Mouse (Mus musculus) brain, embryonic 14.5 days (tissue): ENCODE results near the gene Oca2. TPM values are rescaled to one million over a fixed set of nuclear protein-coding genes. Genes with fewer than 3 reads are reported as not detected.

Experiments used
- DNase-seq: peaks from one replicate; pipeline ENCODE4 v3.0.0-alpha.2; 2011; ENCODE audit warnings: low read depth
- CTCF ChIP-seq: fragments of 200-500 bp; IDR thresholded peaks from 2 replicates; pipeline ENCODE4 v1.5.1; 2012; ENCODE audit warnings: inconsistent platforms, mild to moderate bottlenecking, moderate library complexity, borderline replicate concordance; ENCODE audit not compliant: insufficient read depth, insufficient read length; ENCODE audit errors: extremely low read depth
- POLR2A ChIP-seq: fragments of 200-500 bp; IDR thresholded peaks from 2 replicates; pipeline ENCODE4 v1.6.1; 2012; ENCODE audit warnings: mild to moderate bottlenecking, inconsistent platforms, borderline replicate concordance; ENCODE audit not compliant: poor library complexity, insufficient read depth, insufficient read length, severe bottlenecking; ENCODE audit errors: extremely low read depth
- polyA plus RNA-seq: library from polyadenylated mRNA; depleted of rRNA; stranded (reverse); fragments of >200 nt; gene quantifications from 2 replicates; pipeline ENCODE4 v1.2.3, GENCODE M21; 2012; rRNA removed

Oca2 gene
- polyA plus RNA-seq: 0.43 and 0.67 TPM in 2 replicates

DNA sequence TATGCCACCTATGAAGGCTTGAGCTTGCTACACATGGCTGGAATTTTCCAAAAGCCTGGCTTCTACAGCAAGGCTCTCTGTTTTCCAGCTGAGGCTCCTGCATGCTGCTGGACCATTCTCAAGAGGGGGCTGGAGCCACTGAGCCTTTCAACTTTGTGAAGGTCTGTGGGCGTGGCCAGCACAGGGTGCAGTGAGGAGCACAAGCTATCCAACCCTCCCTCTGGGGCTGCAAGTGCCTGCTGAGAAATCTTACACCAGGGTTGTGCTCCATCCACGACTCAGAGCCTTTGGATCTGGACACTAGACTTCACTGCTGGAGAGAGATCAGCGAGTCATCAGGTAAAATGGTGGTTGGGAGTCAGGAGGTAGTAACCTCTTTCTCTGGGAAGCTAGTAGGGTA lies at the start of gene Oca2:
Oca2 (plus strand) TSS at position 218 of the 400 bp plus-strand sequence.
- TF ChIP-seq CTCF (no peak), POLR2A (no peak)
- DNase-seq: no peak

DNA sequence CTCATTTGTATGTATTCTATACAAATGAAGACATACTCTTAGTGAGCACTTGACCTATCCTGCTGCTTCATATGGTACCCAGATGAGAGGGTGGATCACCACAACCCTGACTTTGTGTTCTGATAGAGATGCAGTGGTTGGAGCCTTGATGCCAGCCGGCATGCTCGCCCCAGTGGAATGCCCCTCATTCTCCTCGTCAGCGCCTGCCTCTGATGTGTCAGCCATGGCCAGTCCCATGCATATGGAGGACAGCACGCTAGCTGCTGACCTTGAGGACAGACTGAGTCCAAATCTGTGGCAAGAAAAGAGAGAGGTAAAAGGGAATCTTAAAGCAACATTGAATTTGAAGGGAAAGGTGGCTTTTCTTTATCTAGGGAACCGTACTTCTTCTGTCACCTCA lies 48.5 kb upstream of the Oca2 start:
- TF ChIP-seq CTCF (no peak), POLR2A (no peak)
- DNase-seq: no peak

DNA sequence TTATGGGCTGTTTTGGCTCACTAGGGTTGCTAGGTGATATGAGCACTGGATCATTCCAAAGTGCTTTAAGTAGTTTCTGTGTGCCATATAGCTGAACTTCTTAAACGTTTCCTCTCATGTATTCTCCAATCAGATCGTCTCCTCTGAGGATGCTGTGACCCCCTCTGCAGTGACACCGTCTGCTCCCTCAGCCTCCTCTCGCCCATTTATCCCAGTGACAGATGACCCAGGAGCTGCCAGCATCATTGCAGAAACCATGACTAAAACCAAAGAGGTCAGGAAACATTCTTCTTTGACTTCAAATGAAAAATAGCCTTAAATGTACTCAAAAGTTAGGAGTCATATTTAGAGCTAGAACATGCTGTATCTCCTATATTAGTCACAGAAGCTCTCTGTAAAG lies 47.9 kb upstream of the Oca2 start:
- TF ChIP-seq POLR2A (no peak), CTCF (no peak)

GRCm38 (mm10) chr7:56201483-56202218 lies 37.9 kb upstream of the Oca2 start:
- TF ChIP-seq POLR2A (no peak), CTCF (no peak)
- no peak for DNase-seq

More for the DNA sequence above, 47.9 kb upstream of the Oca2 start:
- DNase-seq: no peak

DNA sequence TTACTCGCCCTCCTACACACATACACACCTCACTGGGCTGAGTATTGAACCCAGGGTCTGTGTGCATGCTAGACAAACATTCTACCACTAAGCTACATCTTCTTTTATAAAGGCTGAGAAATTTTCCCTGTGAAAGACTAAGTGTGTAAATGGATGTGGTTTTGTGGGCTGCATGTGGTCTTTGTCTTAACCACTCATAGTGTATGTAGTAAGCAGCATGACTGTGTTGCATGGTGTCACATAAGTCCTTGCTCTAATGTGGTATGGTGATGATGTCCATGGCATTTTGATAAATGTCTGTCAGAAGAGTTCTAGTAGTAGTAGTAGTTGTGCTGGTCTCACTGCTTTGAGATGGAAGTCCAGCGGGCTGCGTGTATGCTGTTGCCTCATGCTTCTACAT lies 36.7 kb upstream of the Oca2 start:
- no peak for DNase-seq
- no peak for TF ChIP-seq CTCF
- no peak for TF ChIP-seq POLR2A

- DNase-seq: no peak
- no peak for TF ChIP-seq POLR2A
- TF ChIP-seq CTCF: no peak
These were observed 36.3 kb upstream of the Oca2 start for GRCm38 (mm10) chr7:56203286-56203685.

DNA sequence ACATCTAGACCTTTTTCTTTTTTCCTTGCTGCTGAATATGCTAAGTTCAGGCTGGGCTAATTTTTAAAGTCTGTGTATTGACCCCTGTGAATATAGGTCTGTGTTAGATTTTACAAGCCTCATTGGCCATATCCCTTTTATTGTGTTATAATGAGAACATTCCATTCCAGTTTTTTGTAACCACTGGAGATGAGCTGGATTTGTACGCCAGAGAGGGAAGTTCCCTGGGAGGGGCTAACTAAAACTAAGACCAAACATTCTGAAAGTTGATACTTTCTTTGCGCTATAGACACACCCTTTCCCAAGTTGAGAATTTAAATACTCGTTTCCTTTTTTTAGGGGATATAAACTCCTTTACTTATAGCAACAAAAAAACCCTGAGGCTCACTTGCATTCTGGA lies 34.7 kb upstream of the Oca2 start:
- no peak for TF ChIP-seq CTCF
- TF ChIP-seq POLR2A: no peak
- DNase-seq: peak; percentile 2

DNA sequence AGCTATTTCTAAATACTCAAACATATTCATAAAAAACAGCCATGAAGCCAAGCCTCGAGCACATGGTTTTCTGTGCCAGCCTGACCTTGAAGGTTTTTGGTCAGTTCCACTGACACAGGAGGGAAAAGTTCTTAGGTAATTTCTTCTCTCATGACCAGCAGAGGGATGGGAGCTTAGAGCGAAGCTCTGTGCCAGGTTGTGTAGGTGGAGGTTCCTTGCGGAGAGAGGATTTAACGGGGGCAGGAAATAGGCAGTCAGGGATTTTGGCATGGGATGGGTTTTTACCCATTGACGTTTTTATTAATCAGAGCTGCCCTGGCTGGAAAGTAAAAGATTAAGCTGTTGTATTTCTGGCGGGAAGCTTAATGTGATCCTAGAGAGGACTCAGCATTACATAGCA lies 18.7 kb upstream of the Oca2 start:
- no peak for DNase-seq
- TF ChIP-seq POLR2A (no peak), CTCF (no peak)

- TF ChIP-seq POLR2A (no peak), CTCF (no peak)
- peak; percentile 51 for DNase-seq
These were observed 3.7 kb upstream of the Oca2 start for GRCm38 (mm10) chr7:56235794-56236423.

DNA sequence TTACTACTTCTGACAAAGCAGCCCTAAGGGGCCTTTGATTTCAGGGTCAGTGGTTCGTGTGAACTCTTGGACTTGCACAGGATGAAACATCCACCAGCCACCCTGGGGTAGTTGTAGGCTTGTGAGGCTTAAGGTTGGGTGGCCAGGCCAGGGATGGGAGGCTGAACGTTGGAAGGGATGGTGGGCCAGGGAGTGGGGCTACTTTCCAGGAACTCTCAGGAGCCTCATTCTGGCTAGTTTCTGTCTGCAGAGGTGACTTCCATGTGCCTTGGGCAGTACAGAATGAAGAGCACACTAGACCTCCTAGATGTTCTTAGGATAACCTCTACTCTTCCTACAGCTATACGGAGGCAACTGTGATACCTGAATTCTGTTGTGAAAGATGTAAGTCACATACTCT lies 2.9 kb upstream of the Oca2 start:
- no peak for TF ChIP-seq CTCF
- no peak for TF ChIP-seq POLR2A
- no peak for DNase-seq

DNA sequence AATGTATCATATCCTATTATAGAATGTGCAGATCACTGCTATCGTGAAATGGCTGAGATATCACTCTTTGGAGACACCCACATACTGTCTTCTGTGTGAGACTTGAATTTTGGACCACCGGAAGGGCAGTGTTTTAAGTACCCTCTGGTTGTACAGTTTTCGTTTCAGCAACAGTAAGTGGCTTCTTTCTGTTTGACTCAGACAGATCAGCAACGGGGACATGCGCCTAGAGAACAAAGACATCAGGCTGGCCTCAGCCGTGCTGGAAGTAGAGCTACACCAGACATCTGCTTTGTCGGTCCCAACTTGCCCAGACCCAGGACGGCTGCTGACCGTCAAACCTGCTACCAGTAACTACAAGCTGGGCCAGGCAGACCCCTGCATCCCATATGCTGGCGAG lies 15.0 kb downstream of the Oca2 start:
- no peak for DNase-seq
- TF ChIP-seq CTCF (no peak), POLR2A (no peak)

DNA sequence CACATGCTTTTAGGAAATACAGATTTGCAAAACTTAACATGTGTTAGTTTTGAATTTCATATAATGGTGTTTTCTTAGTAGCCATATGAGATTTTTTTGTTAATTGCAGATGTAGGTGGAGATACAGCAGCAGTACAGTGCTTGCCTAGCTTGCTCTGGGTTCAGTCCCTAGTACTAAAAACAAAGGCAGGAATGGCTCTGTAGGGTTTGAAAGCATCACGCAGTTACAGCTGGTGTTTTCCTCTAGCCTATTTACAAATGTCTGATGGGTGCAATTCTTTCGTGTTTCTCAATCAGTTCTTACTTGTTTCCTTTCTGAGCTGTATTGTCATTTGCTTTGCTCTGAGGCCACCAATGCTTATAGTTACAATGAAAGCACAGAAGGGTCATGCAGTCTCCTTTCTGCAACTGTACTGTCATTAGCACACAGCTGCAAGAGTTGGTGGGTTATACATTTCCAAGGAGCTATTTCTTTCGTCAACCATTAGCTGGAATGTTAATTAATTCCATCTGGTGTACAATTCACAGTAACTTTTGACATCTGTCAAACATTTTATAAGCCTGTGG lies 18.4 kb downstream of the Oca2 start:
- DNase-seq: peak; percentile 70
- TF ChIP-seq CTCF (no peak), POLR2A (no peak)

GRCm38 (mm10) chr7:56277506-56277905 lies 37.9 kb downstream of the Oca2 start:
- TF ChIP-seq CTCF: no peak
- TF ChIP-seq POLR2A: no peak
- no peak for DNase-seq
